Comparison of ENCODE assay signal across 14 mouse cellular contexts in genomic region chr13:69429596-69429995, GRCm38 (mm10).
DNase-seq lines count a peak whose midpoint lies in the region; ATAC-seq and TF ChIP-seq lines count a peak whose summit lies in the region.
"Had no signal": no experiment of that assay in that cellular context is flagged by ENCODE, and none has a peak within 500 bp of the region (broad histone marks: within the 10 kb centered on the region; RNA-seq: fewer than 3 reads in every experiment).

No protein-coding gene starts in this region.

- TF ChIP-seq CTCF in hindbrain, postnatal 0 days (IDR thresholded peaks at IDR 0.05; ENCODE audit: low read depth) = no peak
- TF ChIP-seq CTCF in forebrain, postnatal 0 days (IDR thresholded peaks at IDR 0.05; ENCODE audit: low read depth) = no peak

- H3K27me3 ChIP-seq in hindbrain, embryonic 10.5 days (ENCODE audit: insufficient read depth, poor library complexity, severe bottlenecking) = no peaks in the 10 kb centered on the region
- H3K27me3 ChIP-seq in hindbrain, postnatal 0 days (ENCODE audit: insufficient read depth, low read length) = no peaks in the 10 kb centered on the region
- H3K27me3 ChIP-seq in forebrain, postnatal 0 days (ENCODE audit: insufficient read depth, low read length) = no peaks in the 10 kb centered on the region
- no peaks in the 10 kb centered on the region for H3K27me3 ChIP-seq in neural tube, embryonic 11.5 days (ENCODE audit: control insufficient read depth, insufficient read depth, low read length)
- H3K27me3 ChIP-seq: embryonic facial prominence, embryonic 12.5 days; heart, embryonic 13.5 days; liver, embryonic 15.5 days; megakaryocyte, embryonic 14.5 days had no signal

- H3K9me3 ChIP-seq in hindbrain, embryonic 10.5 days = no peaks in the 10 kb centered on the region
- no peaks in the 10 kb centered on the region for H3K9me3 ChIP-seq in hindbrain, postnatal 0 days (ENCODE audit: low read length)
- H3K9me3 ChIP-seq in forebrain, postnatal 0 days (ENCODE audit: low read length) = no peaks in the 10 kb centered on the region
- no peaks in the 10 kb centered on the region for H3K9me3 ChIP-seq in neural tube, embryonic 11.5 days (ENCODE audit: control insufficient read depth, low read length)
- H3K9me3 ChIP-seq: embryonic facial prominence, embryonic 12.5 days; heart, embryonic 13.5 days; liver, embryonic 15.5 days had no signal

- no peaks in the 10 kb centered on the region for H3K36me3 ChIP-seq in hindbrain, embryonic 10.5 days
- H3K36me3 ChIP-seq in hindbrain, postnatal 0 days (ENCODE audit: insufficient read depth, low read length) = no peaks in the 10 kb centered on the region
- no peaks in the 10 kb centered on the region for H3K36me3 ChIP-seq in forebrain, postnatal 0 days (ENCODE audit: insufficient read depth)
- no peaks in the 10 kb centered on the region for H3K36me3 ChIP-seq in neural tube, embryonic 11.5 days (ENCODE audit: control insufficient read depth, insufficient read depth, low read length)
- H3K36me3 ChIP-seq: embryonic facial prominence, embryonic 12.5 days; G1E; heart, embryonic 13.5 days; liver, embryonic 15.5 days had no signal

- peaks cover 19% of the 10 kb centered on the region for H3K4me1 ChIP-seq in hindbrain, embryonic 10.5 days (replicated peaks)
- no peaks in the 10 kb centered on the region for H3K4me1 ChIP-seq in hindbrain, postnatal 0 days (ENCODE audit: insufficient read depth, low read length)
- H3K4me1 ChIP-seq in forebrain, postnatal 0 days (ENCODE audit: insufficient read depth) = no peaks in the 10 kb centered on the region
- H3K4me1 ChIP-seq in neural tube, embryonic 11.5 days (ENCODE audit: control insufficient read depth, insufficient read depth, low read length) = peaks cover 11% of the 10 kb centered on the region
- H3K4me1 ChIP-seq: embryonic facial prominence, embryonic 12.5 days; liver, embryonic 15.5 days; megakaryocyte, embryonic 14.5 days had no signal

- no peak for ATAC-seq in hindbrain, postnatal 0 days
- ATAC-seq in forebrain, postnatal 0 days = peak; percentile 81
- ATAC-seq in neural tube, embryonic 11.5 days (ENCODE audit: insufficient read depth, low FRiP score, low TSS enrichment) = peak; percentile 93

- DNase-seq in hindbrain, embryonic 10.5 days (ENCODE audit: low spot score) = peak; percentile 13
- DNase-seq in hindbrain, postnatal 0 days (ENCODE audit: low spot score) = no peak
- DNase-seq in forebrain, postnatal 0 days = peak; percentile 39
- peak; percentile 48 for DNase-seq in kidney, postnatal 10 days
- DNase-seq in neural tube, embryonic 11.5 days (ENCODE audit: low spot score) = peak; percentile 70
- no peak for DNase-seq in cerebellum, adult 8-10 months
- DNase-seq in heart, adult 9 months (ENCODE audit: low spot score in 2 of 2) = no peak
- DNase-seq in right cerebral cortex, postnatal 14 days = no peak
- DNase-seq: thymus, adult 18-20 months had no signal

- 34% methylated on average over 5 of the region's 5 CpGs for WGBS in hindbrain, embryonic 10.5 days
- WGBS in hindbrain, postnatal 0 days = 29% methylated on average over 5 of the region's 5 CpGs
- 42% methylated on average over 5 of the region's 5 CpGs for WGBS in forebrain, postnatal 0 days
- 7% methylated on average over 5 of the region's 5 CpGs for WGBS in neural tube, embryonic 11.5 days

- H3K4me3 ChIP-seq in hindbrain, embryonic 10.5 days = no peak overlapping the region
- H3K4me3 ChIP-seq in hindbrain, postnatal 0 days (ENCODE audit: low read length) = no peak overlapping the region
- H3K4me3 ChIP-seq in forebrain, postnatal 0 days (ENCODE audit: low read depth, low read length) = no peak overlapping the region
- no peak overlapping the region for H3K4me3 ChIP-seq in neural tube, embryonic 11.5 days (ENCODE audit: low read depth, low read length)
- H3K4me3 ChIP-seq: embryonic facial prominence, embryonic 12.5 days; heart, embryonic 13.5 days; liver, embryonic 15.5 days; megakaryocyte, embryonic 14.5 days had no signal

- H3K4me2 ChIP-seq in hindbrain, postnatal 0 days (ENCODE audit: low read depth, low read length) = no peak overlapping the region
- no peak overlapping the region for H3K4me2 ChIP-seq in forebrain, postnatal 0 days (ENCODE audit: low read depth)
- H3K4me2 ChIP-seq in neural tube, embryonic 11.5 days (ENCODE audit: low read depth) = no peak overlapping the region
- H3K4me2 ChIP-seq: embryonic facial prominence, embryonic 12.5 days; heart, embryonic 13.5 days; liver, embryonic 15.5 days had no signal

- H3K27ac ChIP-seq in hindbrain, embryonic 10.5 days = peak overlapping the region; percentile 35; the same call in 1 of the 2 replicates
- no peak overlapping the region for H3K27ac ChIP-seq in hindbrain, postnatal 0 days
- H3K27ac ChIP-seq in forebrain, postnatal 0 days (ENCODE audit: low read depth, low read length) = peak overlapping the region; percentile 29; the same call in 1 of the 2 replicates
- peak overlapping the region; percentile 86 for H3K27ac ChIP-seq in neural tube, embryonic 11.5 days (ENCODE audit: low read depth, low read length)
- H3K27ac ChIP-seq: embryonic facial prominence, embryonic 12.5 days; heart, embryonic 13.5 days; liver, embryonic 15.5 days had no signal

- H3K9ac ChIP-seq in hindbrain, postnatal 0 days (replicated peaks; ENCODE audit: low read length) = no peak overlapping the region
- H3K9ac ChIP-seq in forebrain, postnatal 0 days = no peak overlapping the region
- H3K9ac ChIP-seq in neural tube, embryonic 11.5 days (ENCODE audit: low read length) = no peak overlapping the region
- H3K9ac ChIP-seq: embryonic facial prominence, embryonic 12.5 days; heart, embryonic 13.5 days; liver, embryonic 15.5 days had no signal

Comparison
In these comparisons a context has a peak if more than half of its experiments do, and no peak if none do; other contexts are left out.
1. DNase-seq: peak in hindbrain, embryonic 10.5 days (single experiment), forebrain, postnatal 0 days (single experiment), kidney, postnatal 10 days (single experiment) and neural tube, embryonic 11.5 days (single experiment); none in hindbrain, postnatal 0 days (single experiment), cerebellum, adult 8-10 months (single experiment), heart, adult 9 months (0 of 2) and right cerebral cortex, postnatal 14 days (single experiment).